Mouse (Mus musculus) MEL (cell line): ENCODE data around the gene Nes. TPM values are rescaled to one million over a fixed set of nuclear protein-coding genes. Genes with fewer than 3 reads are reported as not detected.

Experiments
- DNase-seq: peaks from one replicate; pipeline ENCODE4 v3.0.0; 2011; ENCODE audit warnings: low read depth, low spot score
- H3K27ac ChIP-seq: 2 replicates; pipeline ENCODE4 v1.5.1; 2012; ENCODE audit warnings: low read depth, mild to moderate bottlenecking, control low read depth, low read length, moderate library complexity; ENCODE audit not compliant: control insufficient read depth
- H3K27me3 ChIP-seq, 2 experiments: fragments of 150-350 bp in 1 of 2; sonication (generic) in 1 of 2; 2 replicates each; pipeline ENCODE4 v1.6.1; 2012; ENCODE audit warnings: low read length in 2 of 2, mild to moderate bottlenecking in 2 of 2, improper control_type of control experiment in 1 of 2, moderate library complexity in 1 of 2; ENCODE audit not compliant: insufficient read depth in 2 of 2, control insufficient read depth in 1 of 2
- H3K36me3 ChIP-seq, 2 experiments: 2 replicates each; pipeline ENCODE4 v1.6.1; 2012 to 2014; ENCODE audit warnings: low read length in 2 of 2, improper control_type of control experiment in 1 of 2, inconsistent platforms in 1 of 2, mild to moderate bottlenecking in 1 of 2; ENCODE audit not compliant: insufficient read depth in 2 of 2, control insufficient read depth in 1 of 2
- H3K4me1 ChIP-seq, 2 experiments: fragments of 150-350 bp in 1 of 2; sonication (generic) in 1 of 2; 2 replicates each; pipeline ENCODE4 v1.6.1; 2012; ENCODE audit warnings: low read length in 2 of 2, improper control_type of control experiment in 1 of 2, mild to moderate bottlenecking in 1 of 2; ENCODE audit not compliant: insufficient read depth in 2 of 2, control insufficient read depth in 1 of 2
- H3K4me3 ChIP-seq, 2 experiments: fragments of 150-350 bp in 1 of 2; sonication (generic) in 1 of 2; 2 replicates each; pipeline ENCODE4 v1.5.1; 2012; ENCODE audit warnings: low read depth in 2 of 2, low read length in 2 of 2, mild to moderate bottlenecking in 2 of 2, moderate library complexity in 2 of 2, control low read depth in 1 of 2, improper control_type of control experiment in 1 of 2; ENCODE audit not compliant: control insufficient read depth in 1 of 2, insufficient read depth in 1 of 2
- H3K79me2 ChIP-seq: 2 replicates; pipeline ENCODE4 v1.6.1; 2012; ENCODE audit warnings: mild to moderate bottlenecking, low read length, moderate library complexity; ENCODE audit not compliant: control insufficient read depth, poor library complexity, insufficient read depth
- H3K9ac ChIP-seq: 2 replicates; pipeline ENCODE4 v1.6.1; 2012; ENCODE audit warnings: low read depth, mild to moderate bottlenecking, control low read depth, low read length, moderate library complexity; ENCODE audit not compliant: control insufficient read depth, poor library complexity, severe bottlenecking
- H3K9me3 ChIP-seq: fragments of 150-350 bp; sonication (generic); replicated peaks from 2 replicates; pipeline ENCODE4 v1.6.1; 2012; ENCODE audit warnings: mild to moderate bottlenecking, low read length, improper control_type of control experiment, moderate library complexity; ENCODE audit not compliant: insufficient read depth
- BHLHE40 ChIP-seq: IDR thresholded peaks from 2 replicates; pipeline ENCODE4 v1.6.1; 2012; ENCODE audit warnings: low read depth, mild to moderate bottlenecking, inconsistent platforms, low read length, improper control_type of control experiment, borderline replicate concordance
- CHD2 ChIP-seq: IDR thresholded peaks from 2 replicates; pipeline ENCODE4 v1.6.1; 2011; ENCODE audit warnings: low read length, improper control_type of control experiment
- CTCF ChIP-seq, 3 experiments: IDR thresholded peaks in 2 of 3; conservative IDR thresholded peaks in 1 of 3; 2 replicates each; pipeline ENCODE4 v1.5.1; 2011 to 2012; ENCODE audit warnings: low read length in 3 of 3, low read depth in 2 of 3, mild to moderate bottlenecking in 2 of 3, improper control_type of control experiment in 1 of 3, inconsistent platforms in 1 of 3, mixed read lengths in 1 of 3, moderate library complexity in 1 of 3; ENCODE audit not compliant: control insufficient read depth in 1 of 3, insufficient read depth in 1 of 3, poor library complexity in 1 of 3, severe bottlenecking in 1 of 3
- E2F4 ChIP-seq: IDR thresholded peaks from 2 replicates; pipeline ENCODE4 v1.6.1; 2011; ENCODE audit warnings: low read depth, low read length, improper control_type of control experiment, borderline replicate concordance
- ELF1 ChIP-seq: IDR thresholded peaks from 2 replicates; pipeline ENCODE4 v1.6.1; 2014; ENCODE audit warnings: low read depth, mild to moderate bottlenecking, inconsistent platforms, low read length, improper control_type of control experiment, moderate library complexity
- EP300 ChIP-seq, 2 experiments: IDR thresholded peaks; 2 replicates each; pipeline ENCODE4 v1.6.1; 2011; ENCODE audit warnings: improper control_type of control experiment in 2 of 2, low read length in 2 of 2, low read depth in 1 of 2, mild to moderate bottlenecking in 1 of 2
- GATA1 ChIP-seq: IDR thresholded peaks from 2 replicates; pipeline ENCODE4 v1.6.1; 2011; ENCODE audit warnings: low read depth, low read length, improper control_type of control experiment
- KAT2A ChIP-seq: conservative IDR thresholded peaks from 2 replicates; pipeline ENCODE4 v1.6.1; 2012; ENCODE audit warnings: low read depth, low read length, improper control_type of control experiment, inconsistent platforms
- MAFK ChIP-seq: IDR thresholded peaks from 2 replicates; pipeline ENCODE4 v1.6.1; 2011; ENCODE audit warnings: low read depth, mild to moderate bottlenecking, low read length, improper control_type of control experiment, borderline replicate concordance
- MAX ChIP-seq: IDR thresholded peaks from 2 replicates; pipeline ENCODE4 v1.6.1; 2011; ENCODE audit warnings: low read length, improper control_type of control experiment
- MXI1 ChIP-seq: IDR thresholded peaks from 2 replicates; pipeline ENCODE4 v1.6.1; 2011; ENCODE audit warnings: mild to moderate bottlenecking, low read depth, low read length, improper control_type of control experiment
- MYB ChIP-seq: IDR thresholded peaks from 2 replicates; pipeline ENCODE4 v1.6.1; 2011; ENCODE audit warnings: mild to moderate bottlenecking, low read depth, low read length, improper control_type of control experiment
- MYC ChIP-seq: IDR thresholded peaks from 2 replicates; pipeline ENCODE4 v1.6.1; 2011; ENCODE audit warnings: low read depth, mild to moderate bottlenecking, low read length, improper control_type of control experiment, moderate library complexity
- NRF1 ChIP-seq: IDR thresholded peaks from 2 replicates; pipeline ENCODE4 v1.6.1; 2014; ENCODE audit warnings: low read depth, mild to moderate bottlenecking, inconsistent platforms, low read length, improper control_type of control experiment, moderate library complexity; ENCODE audit not compliant: poor library complexity, insufficient read depth, severe bottlenecking
- POLR2AphosphoS2 ChIP-seq: IDR thresholded peaks from 2 replicates; pipeline ENCODE4 v1.6.1; 2011; ENCODE audit warnings: low read length, improper control_type of control experiment
- RAD21 ChIP-seq: IDR thresholded peaks from 2 replicates; pipeline ENCODE4 v1.6.1; 2011; ENCODE audit warnings: mild to moderate bottlenecking, low read depth, low read length, improper control_type of control experiment
- SIN3A ChIP-seq: IDR thresholded peaks from 2 replicates; pipeline ENCODE4 v1.6.1; 2012; ENCODE audit warnings: low read length, improper control_type of control experiment, inconsistent platforms
- SMC3 ChIP-seq: IDR thresholded peaks from 2 replicates; pipeline ENCODE4 v1.6.1; 2011; ENCODE audit warnings: low read depth, low read length, improper control_type of control experiment
- USF1 ChIP-seq: IDR thresholded peaks from 2 replicates; pipeline ENCODE4 v1.6.1; 2014; ENCODE audit warnings: low read depth, mild to moderate bottlenecking, inconsistent platforms, low read length, improper control_type of control experiment, moderate library complexity
- polyA plus RNA-seq, 2 experiments: library from polyadenylated mRNA; stranded (reverse) in 1 of 2; unstranded in 1 of 2; fragments of >175 nt in 1 of 2; fragments of >200 nt in 1 of 2; gene quantifications; 2 replicates each; pipeline versions ENCODE4 v1.2.1 to v1.2.4; 2012; ENCODE audit warnings: low replicate concordance in 2 of 2, low read depth in 1 of 2; ENCODE audit not compliant: insufficient read length in 2 of 2, insufficient read depth in 1 of 2, missing spikeins in 1 of 2
- total RNA-seq: library from RNA; depleted of rRNA; stranded (reverse); fragments of 300-350 nt; gene quantifications from 2 replicates; pipeline ENCODE4 v1.2.3, GENCODE M21; 2012

Gene Nes
- total and polyA plus RNA-seq, 3 experiments = 0.01 TPM; not detected in 2

DNA sequence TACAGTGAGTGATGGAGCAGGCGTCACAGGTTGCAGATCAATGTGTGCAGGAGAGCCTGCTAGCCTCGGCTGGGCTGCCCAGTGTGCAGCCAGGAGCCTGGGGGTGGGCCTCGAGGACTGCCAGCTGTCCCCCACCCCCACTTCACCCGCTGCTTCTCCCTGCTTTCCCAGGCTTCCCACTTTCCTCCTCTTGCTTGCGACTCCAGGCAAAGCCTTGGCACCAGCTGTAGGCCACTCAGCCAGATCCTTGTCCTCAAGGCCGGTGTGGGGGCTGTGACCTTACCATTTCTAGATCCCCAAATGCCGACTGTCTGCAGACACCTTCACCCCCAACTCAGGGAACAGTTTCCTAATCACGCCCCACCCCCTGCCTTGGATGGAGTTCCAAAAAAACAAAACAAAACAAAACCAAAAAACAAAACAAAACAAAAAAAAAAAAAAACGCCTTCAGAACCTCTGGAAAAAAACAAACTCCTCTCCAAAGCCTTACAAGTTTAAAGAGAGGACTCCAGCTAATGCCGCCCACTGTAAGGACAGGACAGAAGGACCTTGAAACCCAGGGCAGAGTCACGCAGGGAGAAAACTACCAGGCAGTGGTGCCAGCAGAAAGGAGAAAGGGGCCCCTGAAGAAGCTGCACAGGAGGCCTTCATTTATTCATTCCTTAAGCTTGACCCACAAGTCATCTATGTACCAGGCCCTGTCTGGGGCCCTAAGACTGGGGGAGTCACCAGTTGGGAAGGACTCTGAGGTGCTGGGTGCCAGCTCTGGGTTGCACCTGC, 30.1 kb downstream of the Nes start:
- Histone ChIP-seq H3K9me3 (no peaks in the 10 kb centered on the region), H3K4me3 (no peak overlapping the region), H3K4me1 (no peaks in the 10 kb centered on the region), H3K9ac (no peak overlapping the region), H3K79me2 (no peaks in the 10 kb centered on the region), H3K27ac (no peak overlapping the region), H3K27me3 (no peaks in the 10 kb centered on the region; a peak in 1 of 4 replicates), H3K36me3 (no peaks in the 10 kb centered on the region)
- no peak for DNase-seq
- TF ChIP-seq MAX = no peak
- no peak for TF ChIP-seq BHLHE40

- Histone ChIP-seq H3K27me3 (no peaks in the 10 kb centered on the region; a peak in 1 of 4 replicates), H3K9ac (no peak overlapping the region)
Observed at GRCm38 (mm10) chr3:88002291-88002976, 31.6 kb downstream of the Nes start.

DNA sequence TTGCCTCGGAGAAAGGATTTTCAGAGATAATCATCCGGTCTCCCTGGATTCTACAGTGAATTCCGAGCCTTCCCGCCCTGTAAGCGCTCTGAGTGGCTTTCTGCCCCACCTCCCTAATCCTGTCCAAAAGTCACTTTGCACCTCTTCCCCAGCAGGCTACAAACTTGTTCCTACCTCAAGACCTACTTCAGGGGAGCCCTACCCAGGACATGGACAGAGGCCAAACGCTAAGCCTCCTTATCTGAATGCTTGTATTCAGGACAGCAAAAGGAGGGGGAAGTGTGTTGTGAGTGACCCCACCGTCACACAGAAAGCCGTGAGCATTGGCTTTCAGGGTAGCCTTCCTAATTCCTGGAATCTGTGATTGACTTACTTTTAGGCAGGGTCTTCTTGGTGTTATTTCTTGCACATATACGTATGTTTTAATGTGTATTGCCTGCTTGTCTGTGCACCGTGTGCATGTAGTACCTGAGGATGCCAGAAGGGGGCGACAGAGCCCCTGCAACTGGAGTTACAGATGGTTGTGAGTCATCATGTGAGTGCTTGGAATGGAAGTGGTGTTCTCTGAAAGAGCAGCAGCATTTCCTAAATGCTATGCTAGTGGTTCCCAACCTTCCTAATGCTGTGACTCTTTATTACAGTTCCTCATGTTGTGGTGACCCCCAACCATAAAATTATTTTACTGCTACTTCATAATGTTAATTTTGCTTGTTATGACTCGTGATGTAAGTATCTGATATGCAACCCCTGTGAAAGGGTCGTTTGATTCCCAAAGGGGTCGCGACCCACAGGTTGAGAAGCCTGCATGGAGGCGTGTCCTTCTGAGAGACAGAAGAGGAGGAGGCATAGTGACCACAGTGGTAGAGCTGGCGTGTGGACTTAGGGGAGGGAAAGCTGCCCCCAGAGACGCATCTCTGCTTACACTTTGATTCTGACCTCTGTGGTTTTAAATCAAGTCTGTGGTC, 35.2 kb downstream of the Nes start:
- H3K4me3 ChIP-seq = no peak overlapping the region
- H3K79me2 ChIP-seq = no peaks in the 10 kb centered on the region
- no peak overlapping the region for H3K9ac ChIP-seq
- TF ChIP-seq EP300 (IDR thresholded peaks at IDR 0.05; ENCODE audit: low read depth in 1 of 2, low read length in 2 of 2) = no peak
- TF ChIP-seq RAD21 = peak; percentile 26
- no peak for TF ChIP-seq MAFK
- peak; percentile 59 to 87 (median 74) for TF ChIP-seq CTCF (IDR thresholded peaks at IDR 0.05 in 2 of 3, conservative IDR thresholded peaks at IDR 0.05 in 1 of 3; ENCODE audit: control insufficient read depth in 1 of 3, insufficient read depth in 1 of 3, low read depth in 2 of 3, low read length in 3 of 3, poor library complexity in 1 of 3, severe bottlenecking in 1 of 3)
- TF ChIP-seq SMC3 = peak; percentile 28
- DNase-seq = peak; percentile 59
- H3K27ac ChIP-seq = no peak overlapping the region
- no peaks in the 10 kb centered on the region for H3K4me1 ChIP-seq
- no peaks in the 10 kb centered on the region for H3K36me3 ChIP-seq
- no peaks in the 10 kb centered on the region for H3K9me3 ChIP-seq
- no peaks in the 10 kb centered on the region for H3K27me3 ChIP-seq

More at GRCm38 (mm10) chr3:88002291-88002976, 31.6 kb downstream of the Nes start:
- Histone ChIP-seq H3K36me3 (no peaks in the 10 kb centered on the region), H3K9me3 (no peaks in the 10 kb centered on the region), H3K4me3 (no peak overlapping the region), H3K79me2 (no peaks in the 10 kb centered on the region), H3K4me1 (no peaks in the 10 kb centered on the region), H3K27ac (no peak overlapping the region)
- DNase-seq = no peak
- TF ChIP-seq USF1 = no peak
- no peak for TF ChIP-seq MYB
- TF ChIP-seq GATA1 = no peak
- no peak for TF ChIP-seq E2F4
- TF ChIP-seq ELF1 = no peak
- no peak for TF ChIP-seq SIN3A
- TF ChIP-seq POLR2AphosphoS2 = no peak
- no peak for TF ChIP-seq SMC3
- no peak for TF ChIP-seq BHLHE40
- no peak for TF ChIP-seq MXI1
- no peak for TF ChIP-seq MAFK
- TF ChIP-seq MYC = no peak
- no peak for TF ChIP-seq KAT2A
- TF ChIP-seq CHD2 = no peak
- no peak for TF ChIP-seq NRF1
